Mouse (Mus musculus): Measurements from ENCODE around the gene Prmt7. TPM values are rescaled to one million over a fixed set of nuclear protein-coding genes. Genes with fewer than 3 reads are reported as not detected.
A peak's percentile ranks its signal among the peaks of the same experiment; 100 is the strongest.
"Not testable (repeated sequence)": the region's sequence is repeated elsewhere in the genome, so short reads cannot be mapped to it uniquely, and the experiment has no call there.

Gene Prmt7
- polyA plus RNA-seq, 1 experiment from 2014 or later: 20.1 TPM

GRCm38 (mm10) chr8:106185628-106186270, 25.0 kb upstream of the Prmt7 start:
- Histone ChIP-seq H3K27me3 (0 out of 2 replicates have a peak, but pooled peaks cover under 1% of the 10 kb centered on the region), H3K9ac (no peak overlapping the region), H3K4me2 (no peak overlapping the region), H3K4me1 (replicated peaks) (no peaks in the 10 kb centered on the region), H3K36me3 (replicated peaks) (no peaks in the 10 kb centered on the region), H3K4me3 (replicated peaks) (no peak overlapping the region), H3K9me3 (replicated peaks) (no peaks in the 10 kb centered on the region), H3K27ac (replicated peaks) (no peak overlapping the region)
- ATAC-seq (ENCODE audit: insufficient read depth): no peak
- 73% methylated on average over 8 of the region's 8 CpGs for WGBS (ENCODE audit: insufficient replicate concordance)

GRCm38 (mm10) chr8:106186394-106186793, 24.3 kb upstream of the Prmt7 start:
- Histone ChIP-seq H3K4me2 (no peak overlapping the region), H3K4me3 (replicated peaks) (no peak overlapping the region), H3K27ac (replicated peaks) (no peak overlapping the region), H3K9me3 (replicated peaks) (no peaks in the 10 kb centered on the region), H3K9ac (no peak overlapping the region), H3K27me3 (0 out of 2 replicates have a peak, but pooled peaks cover 4% of the 10 kb centered on the region), H3K36me3 (replicated peaks) (no peaks in the 10 kb centered on the region), H3K4me1 (replicated peaks) (peaks cover under 1% of the 10 kb centered on the region)
- 67% methylated on average over 3 of the region's 3 CpGs for WGBS (ENCODE audit: insufficient replicate concordance)
- ATAC-seq (ENCODE audit: insufficient read depth): no peak

- H3K36me3 ChIP-seq (replicated peaks): no peaks in the 10 kb centered on the region
- ATAC-seq (ENCODE audit: insufficient read depth): no peak
- 0 out of 2 replicates have a peak, but pooled peaks cover 10% of the 10 kb centered on the region for H3K27me3 ChIP-seq
- H3K9ac ChIP-seq: no peak overlapping the region
- no peak overlapping the region for H3K27ac ChIP-seq (replicated peaks)
- H3K9me3 ChIP-seq (replicated peaks): no peaks in the 10 kb centered on the region
- no peak overlapping the region for H3K4me3 ChIP-seq (replicated peaks)
- peaks cover 6% of the 10 kb centered on the region for H3K4me1 ChIP-seq (replicated peaks)
- H3K4me2 ChIP-seq: no peak overlapping the region
- WGBS (ENCODE audit: insufficient replicate concordance): 77% methylated on average over 4 of the region's 4 CpGs
Measured at GRCm38 (mm10) chr8:106189162-106189561, 21.6 kb upstream of the Prmt7 start.

GRCm38 (mm10) chr8:106191639-106192038, 19.1 kb upstream of the Prmt7 start:
- no peak overlapping the region for H3K27ac ChIP-seq (replicated peaks)
- no peaks in the 10 kb centered on the region for H3K9me3 ChIP-seq (replicated peaks)
- no peak overlapping the region for H3K9ac ChIP-seq
- no peak overlapping the region for H3K4me3 ChIP-seq (replicated peaks)
- H3K4me2 ChIP-seq: no peak overlapping the region
- 12% methylated on average over 5 of the region's 5 CpGs for WGBS (ENCODE audit: insufficient replicate concordance)
- 0 out of 2 replicates have a peak, but pooled peaks cover 10% of the 10 kb centered on the region for H3K27me3 ChIP-seq
- no peaks in the 10 kb centered on the region for H3K36me3 ChIP-seq (replicated peaks)
- peaks cover 6% of the 10 kb centered on the region for H3K4me1 ChIP-seq (replicated peaks)
- ATAC-seq (ENCODE audit: insufficient read depth): no peak

- no peaks in the 10 kb centered on the region for H3K9me3 ChIP-seq (replicated peaks)
- no peak overlapping the region for H3K4me3 ChIP-seq (replicated peaks)
- WGBS (ENCODE audit: insufficient replicate concordance): 39% methylated on average over 6 of the region's 6 CpGs
- H3K36me3 ChIP-seq (replicated peaks): 0 out of 2 replicates have a peak, but pooled peaks cover 4% of the 10 kb centered on the region
- ATAC-seq (ENCODE audit: insufficient read depth): no peak
- H3K4me2 ChIP-seq: no peak overlapping the region
- H3K4me1 ChIP-seq (replicated peaks): peaks cover 6% of the 10 kb centered on the region
- H3K9ac ChIP-seq: no peak overlapping the region
- 0 out of 2 replicates have a peak, but pooled peaks cover 10% of the 10 kb centered on the region for H3K27me3 ChIP-seq
- no peak overlapping the region for H3K27ac ChIP-seq (replicated peaks)
Measured at GRCm38 (mm10) chr8:106193162-106193561, 17.6 kb upstream of the Prmt7 start.

- no peak for ATAC-seq (ENCODE audit: insufficient read depth)
- Histone ChIP-seq H3K9ac (no peak overlapping the region), H3K4me3 (replicated peaks) (no peak overlapping the region), H3K4me2 (no peak overlapping the region), H3K27me3 (0 out of 2 replicates have a peak, but pooled peaks cover 10% of the 10 kb centered on the region), H3K9me3 (replicated peaks) (no peaks in the 10 kb centered on the region), H3K27ac (replicated peaks) (no peak overlapping the region), H3K36me3 (replicated peaks) (0 out of 2 replicates have a peak, but pooled peaks cover 4% of the 10 kb centered on the region), H3K4me1 (replicated peaks) (peaks cover 6% of the 10 kb centered on the region)
- 47% methylated on average over 5 of the region's 5 CpGs for WGBS (ENCODE audit: insufficient replicate concordance)
Measured at GRCm38 (mm10) chr8:106194062-106194461, 16.7 kb upstream of the Prmt7 start.

GRCm38 (mm10) chr8:106198741-106199140, 12.0 kb upstream of the Prmt7 start:
- Histone ChIP-seq H3K9ac (no peak overlapping the region), H3K4me2 (no peak overlapping the region), H3K4me1 (replicated peaks) (no peaks in the 10 kb centered on the region), H3K27me3 (no peaks in the 10 kb centered on the region), H3K4me3 (replicated peaks) (no peak overlapping the region), H3K36me3 (replicated peaks) (peaks cover 44% of the 10 kb centered on the region), H3K9me3 (replicated peaks) (no peaks in the 10 kb centered on the region), H3K27ac (replicated peaks) (no peak overlapping the region)
- WGBS (ENCODE audit: insufficient replicate concordance): 7% methylated on average over 1 of the region's 1 CpGs
- no peak for ATAC-seq (ENCODE audit: insufficient read depth)

- H3K9ac ChIP-seq; H3K27me3 ChIP-seq; H3K9me3 ChIP-seq (replicated peaks); H3K4me2 ChIP-seq; H3K27ac ChIP-seq (replicated peaks); H3K4me1 ChIP-seq (replicated peaks); ATAC-seq (ENCODE audit: insufficient read depth); H3K4me3 ChIP-seq (replicated peaks): not testable (repeated sequence)
- peaks cover 51% of the 10 kb centered on the region for H3K36me3 ChIP-seq (replicated peaks)
- 76% methylated on average over 3 of the region's 3 CpGs for WGBS (ENCODE audit: insufficient replicate concordance)
Measured at GRCm38 (mm10) chr8:106199596-106199995, 11.1 kb upstream of the Prmt7 start.

- Histone ChIP-seq H3K4me2 (peak overlapping the region; percentile 84), H3K36me3 (replicated peaks) (peaks cover 33% of the 10 kb centered on the region), H3K4me1 (replicated peaks) (peaks cover 24% of the 10 kb centered on the region), H3K27me3 (no peaks in the 10 kb centered on the region), H3K4me3 (replicated peaks) (peak overlapping the region; percentile 82), H3K9ac (peak overlapping the region; percentile 89), H3K27ac (replicated peaks) (peak overlapping the region; percentile 89), H3K9me3 (replicated peaks) (no peaks in the 10 kb centered on the region)
- peak; percentile 63 for ATAC-seq (ENCODE audit: insufficient read depth)
- WGBS (ENCODE audit: insufficient replicate concordance): under 1% methylated on average over 35 of the region's 35 CpGs
Measured at GRCm38 (mm10) chr8:106210035-106210731, 553 bp upstream of the Prmt7 start.

GRCm38 (mm10) chr8:106211421-106211820, 685 bp downstream of the Prmt7 start:
- Histone ChIP-seq H3K27me3 (no peaks in the 10 kb centered on the region), H3K9me3 (replicated peaks) (no peaks in the 10 kb centered on the region), H3K4me3 (replicated peaks) (peak overlapping the region; percentile 82), H3K27ac (replicated peaks) (peak overlapping the region; percentile 89), H3K9ac (peak overlapping the region; percentile 89), H3K36me3 (replicated peaks) (peaks cover 37% of the 10 kb centered on the region), H3K4me1 (replicated peaks) (peaks cover 24% of the 10 kb centered on the region), H3K4me2 (peak overlapping the region; percentile 84)
- 3% methylated on average over 13 of the region's 13 CpGs for WGBS (ENCODE audit: insufficient replicate concordance)
- ATAC-seq (ENCODE audit: insufficient read depth): no peak

GRCm38 (mm10) chr8:106213959-106214358, 3.2 kb downstream of the Prmt7 start:
- ATAC-seq (ENCODE audit: insufficient read depth): no peak

More at GRCm38 (mm10) chr8:106213959-106214358, 3.2 kb downstream of the Prmt7 start:
- H3K9me3 ChIP-seq (replicated peaks): no peaks in the 10 kb centered on the region
- no peak overlapping the region for H3K4me3 ChIP-seq (replicated peaks)
- 76% methylated on average over 3 of the region's 3 CpGs for WGBS (ENCODE audit: insufficient replicate concordance)
- peaks cover 44% of the 10 kb centered on the region for H3K36me3 ChIP-seq (replicated peaks)
- H3K27ac ChIP-seq (replicated peaks): no peak overlapping the region
- H3K27me3 ChIP-seq: no peaks in the 10 kb centered on the region
- peaks cover 24% of the 10 kb centered on the region for H3K4me1 ChIP-seq (replicated peaks)
- no peak overlapping the region for H3K4me2 ChIP-seq
- no peak overlapping the region for H3K9ac ChIP-seq
